ENCODE assay signal across 7 mouse cellular contexts in genomic region chr16:92399490-92400458, GRCm38 (mm10). TPM values are rescaled to one million over a fixed set of nuclear protein-coding genes. Genes with fewer than 3 reads are reported as not detected.
DNase-seq lines count a peak whose midpoint lies in the region; ATAC-seq and TF ChIP-seq lines count a peak whose summit lies in the region.

No protein-coding gene starts in this region.

- peak overlapping the region; percentile 11 for H3K4me3 ChIP-seq in bone marrow, adult 2 months (replicated peaks; ENCODE audit: control insufficient read depth, low read depth, low read length)
- peak overlapping the region; percentile 43 for H3K4me3 ChIP-seq in embryonic facial prominence, embryonic 13.5 days
- H3K4me3 ChIP-seq in heart, adult 2 months: peak overlapping the region; percentile 73
- H3K4me3 ChIP-seq in limb, embryonic 10.5 days: peak overlapping the region; percentile 50
- peak overlapping the region; percentile 32 for H3K4me3 ChIP-seq in midbrain, embryonic 11.5 days (ENCODE audit: low read depth, low read length)

- TF ChIP-seq CTCF in bone marrow, adult 2 months (IDR thresholded peaks at IDR 0.05; ENCODE audit: control insufficient read depth, insufficient read depth, low read length): no peak
- peak; percentile 35 for TF ChIP-seq CTCF in heart, adult 2 months (IDR thresholded peaks at IDR 0.05)

- peak; percentile 43 for ATAC-seq in embryonic facial prominence, embryonic 13.5 days (ENCODE audit: insufficient number of reproducible peaks, insufficient read depth, low FRiP score, low TSS enrichment, low read depth)
- peak; percentile 86 for ATAC-seq in midbrain, embryonic 11.5 days (ENCODE audit: low FRiP score)

- intact Hi-C loops in heart, adult 2 months (cut with DNase I): loop anchor here (1.0 to 5.0 kb wide), 3 partner anchors 29 to 62 kb away; no protein-coding TSS in a partner anchor

- no peaks in the 10 kb centered on the region for H3K79me2 ChIP-seq in heart, adult 2 months (replicated peaks; ENCODE audit: control insufficient read depth, insufficient read depth, low read length)

- H3K27me3 ChIP-seq in embryonic facial prominence, embryonic 13.5 days: peaks cover 23% of the 10 kb centered on the region
- no peaks in the 10 kb centered on the region for H3K27me3 ChIP-seq in heart, adult 2 months (ENCODE audit: control insufficient read depth, insufficient read depth, low read length)
- H3K27me3 ChIP-seq in limb, embryonic 10.5 days (ENCODE audit: low read depth, poor library complexity, severe bottlenecking): peaks cover 44% of the 10 kb centered on the region
- peaks cover 3% of the 10 kb centered on the region; the same call in 1 of the 2 replicates for H3K27me3 ChIP-seq in midbrain, embryonic 11.5 days (ENCODE audit: control insufficient read depth, insufficient read depth, low read length)

- peaks cover 24% of the 10 kb centered on the region for H3K36me3 ChIP-seq in embryonic facial prominence, embryonic 13.5 days
- H3K36me3 ChIP-seq in heart, adult 2 months (ENCODE audit: control insufficient read depth, insufficient read depth, low read length): no peaks in the 10 kb centered on the region
- H3K36me3 ChIP-seq in limb, embryonic 10.5 days: peaks cover 23% of the 10 kb centered on the region
- H3K36me3 ChIP-seq in midbrain, embryonic 11.5 days (ENCODE audit: control insufficient read depth, insufficient read depth, low read length): no peaks in the 10 kb centered on the region; the same call in 1 of the 2 replicates

- TF ChIP-seq EP300 in heart, adult 2 months (IDR thresholded peaks at IDR 0.05; ENCODE audit: insufficient read depth, low read depth, low read length): peak; percentile 79

- H3K4me2 ChIP-seq in embryonic facial prominence, embryonic 13.5 days: peak overlapping the region; percentile 73
- peak overlapping the region; percentile 68 for H3K4me2 ChIP-seq in midbrain, embryonic 11.5 days

- no peak for TF ChIP-seq POLR2A in bone marrow, adult 2 months (IDR thresholded peaks at IDR 0.05; ENCODE audit: borderline replicate concordance, control insufficient read depth, low read depth, low read length)
- TF ChIP-seq POLR2A in heart, adult 2 months (IDR thresholded peaks at IDR 0.05; ENCODE audit: insufficient read depth, low read depth, low read length): peak; percentile 79

- no peaks in the 10 kb centered on the region for H3K4me1 ChIP-seq in bone marrow, adult 2 months (ENCODE audit: control insufficient read depth, insufficient read depth, low read length)
- peaks cover 69% of the 10 kb centered on the region for H3K4me1 ChIP-seq in embryonic facial prominence, embryonic 13.5 days
- H3K4me1 ChIP-seq in heart, adult 2 months (ENCODE audit: control insufficient read depth, insufficient read depth, low read length): peaks cover 19% of the 10 kb centered on the region
- H3K4me1 ChIP-seq in limb, embryonic 10.5 days: peaks cover 54% of the 10 kb centered on the region
- H3K4me1 ChIP-seq in midbrain, embryonic 11.5 days (ENCODE audit: control insufficient read depth, insufficient read depth, low read length): peaks cover 22% of the 10 kb centered on the region

- H3K9me3 ChIP-seq in embryonic facial prominence, embryonic 13.5 days: no peaks in the 10 kb centered on the region
- H3K9me3 ChIP-seq in limb, embryonic 10.5 days (replicated peaks): no peaks in the 10 kb centered on the region
- no peaks in the 10 kb centered on the region for H3K9me3 ChIP-seq in midbrain, embryonic 11.5 days (ENCODE audit: control insufficient read depth, low read length)

- peak overlapping the region; percentile 64 for H3K9ac ChIP-seq in embryonic facial prominence, embryonic 13.5 days
- H3K9ac ChIP-seq in heart, adult 2 months (ENCODE audit: low read depth, low read length): peak overlapping the region; percentile 71
- peak overlapping the region; percentile 71 for H3K9ac ChIP-seq in midbrain, embryonic 11.5 days (ENCODE audit: low read length)

- WGBS in bone marrow, adult 2 months: 4% methylated on average over 37 of the region's 37 CpGs
- under 1% methylated on average over 37 of the region's 37 CpGs for WGBS in embryonic facial prominence, embryonic 13.5 days
- 1% methylated on average over 37 of the region's 37 CpGs for WGBS in heart, adult 2 months
- under 1% methylated on average over 37 of the region's 37 CpGs for WGBS in limb, embryonic 10.5 days
- under 1% methylated on average over 37 of the region's 37 CpGs for WGBS in midbrain, embryonic 11.5 days

- no peak overlapping the region for H3K27ac ChIP-seq in bone marrow, adult 2 months (ENCODE audit: control insufficient read depth, insufficient read depth, low read depth, low read length, poor library complexity)
- peak overlapping the region; percentile 79 for H3K27ac ChIP-seq in embryonic facial prominence, embryonic 13.5 days
- H3K27ac ChIP-seq in heart, adult 2 months: peak overlapping the region; percentile 91
- peak overlapping the region; percentile 74 for H3K27ac ChIP-seq in limb, embryonic 10.5 days
- H3K27ac ChIP-seq in midbrain, embryonic 11.5 days (ENCODE audit: low read depth, low read length): peak overlapping the region; percentile 60; the same call in 1 of the 2 replicates

- DNase-seq in heart, adult 2 months: peak; percentile 88 to 90
- peak; percentile 95 for DNase-seq in kidney, adult 18-20 months
- peak; percentile 85 for DNase-seq in limb, embryonic 10.5 days (ENCODE audit: low spot score)
- peak; percentile 97 for DNase-seq in midbrain, embryonic 11.5 days (ENCODE audit: low spot score, missing footprints)
- peak; percentile 27 to 31 for DNase-seq in spleen, postnatal 36 days (ENCODE audit: low spot score in 2 of 2)

RNA-seq across cellular contexts. Expression of gene Kcne1, which starts 40.5 kb away (rescaled TPM):
- not detected in 2 replicates for polyA plus RNA-seq in bone marrow, adult 2 months (2011; ENCODE audit: insufficient read depth, insufficient read length, low replicate concordance, missing spikeins)
- 0.13 and 0.74 TPM in 2 replicates for polyA plus RNA-seq in embryonic facial prominence, embryonic 13.5 days (2015; fragmentation: Nextera tagmentation; extraction: Ambion mirVana)
- total RNA-seq in heart, adult 2 months (2021): 10 to 100 TPM in 1 of 2 experiments, 1 to 10 TPM in 1; 6.9 to 11.6 TPM
- 34.8 and 36.5 TPM in 2 replicates for polyA plus RNA-seq in heart, adult 2 months (2012; rRNA removed)
- polyA plus RNA-seq in limb, embryonic 10.5 days (2016; fragmentation: Nextera tagmentation; extraction: Ambion mirVana): 0.05 and 0.40 TPM in 2 replicates
- 0.16 TPM in 1 of 2 replicates, not detected in the other for polyA plus RNA-seq in midbrain, embryonic 11.5 days (2014; fragmentation: Nextera tagmentation; extraction: Ambion mirVana)

Comparison
In these comparisons a context has a peak if more than half of its experiments do, and no peak if none do; other contexts are left out.
1. H3K4me3 ChIP-seq: peak in every context shown above with its lines; median percentile 73 in heart, adult 2 months; 50 in limb, embryonic 10.5 days; 43 in embryonic facial prominence, embryonic 13.5 days; 32 in midbrain, embryonic 11.5 days; 11 in bone marrow, adult 2 months.
2. DNase-seq: peak in every context shown above with its lines; median percentile 97 in midbrain, embryonic 11.5 days; 95 in kidney, adult 18-20 months; 89 in heart, adult 2 months; 85 in limb, embryonic 10.5 days; 29 in spleen, postnatal 36 days.
3. RNA of gene Kcne1, which starts 40.5 kb away (polyA plus RNA-seq): 34.8 to 36.5 TPM in heart, adult 2 months; 0.16 TPM in midbrain, embryonic 11.5 days, 0.13 to 0.74 TPM in embryonic facial prominence, embryonic 13.5 days, 0.05 to 0.40 TPM in limb, embryonic 10.5 days and not detected in bone marrow, adult 2 months; every median in the first group is over 10 times any median in the second.
4. Peak in every context shown above with its lines, with median percentiles within 50 percentile points of each other: H3K9ac ChIP-seq.